Mouse (Mus musculus) layer of hippocampus, postnatal 36 days (tissue): ENCODE measurements at regions not wholly inside any gene's neighbourhood (a gene's known extent, or its start where the extent isn't known, plus 50 kb on each side); places are given as distances from the start of the nearest gene placed in this dataset.
"Not testable (repeated sequence)": the region's sequence is repeated elsewhere in the genome, so short reads cannot be mapped to it uniquely, and the experiment has no call there.

ENCODE experiments used
- DNase-seq, 2 experiments: peaks; one replicate each; pipeline ENCODE4 v3.0.0; 2022

DNA sequence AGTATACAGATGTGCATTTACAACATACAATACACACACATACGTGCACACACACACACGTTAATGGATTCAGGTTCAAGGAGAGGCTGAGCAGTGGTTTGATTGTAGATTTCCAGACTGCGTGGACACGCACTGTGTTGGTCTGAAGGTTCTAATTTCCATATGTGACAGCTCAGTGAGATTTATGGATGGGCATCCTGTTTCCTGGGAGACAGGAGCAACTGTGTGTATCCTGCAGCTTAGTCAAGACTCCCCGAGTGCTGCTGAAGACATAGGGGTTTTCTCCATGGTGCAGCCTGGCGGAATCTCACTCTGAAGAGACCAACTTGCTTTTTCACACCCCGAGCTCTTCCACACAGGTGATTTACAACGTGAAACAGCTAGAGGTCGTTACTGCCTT lies 119.3 kb upstream of the Foxk1 start:
- no peak for DNase-seq

GRCm38 (mm10) chr5:142287981-142288380 lies 113.3 kb upstream of the Foxk1 start:
- DNase-seq = no peak

- DNase-seq = peak; percentile 25 to 43
Measured at GRCm38 (mm10) chr5:142291451-142291850, 109.8 kb upstream of the Foxk1 start.

- DNase-seq = not testable (repeated sequence)
Measured at GRCm38 (mm10) chr5:142296401-142296800, 104.9 kb upstream of the Foxk1 start.

- no peak for DNase-seq
Measured at GRCm38 (mm10) chr5:142299621-142300020, 101.7 kb upstream of the Foxk1 start.

- no peak for DNase-seq
Measured at GRCm38 (mm10) chr5:142308511-142308910, 92.8 kb upstream of the Foxk1 start.

DNA sequence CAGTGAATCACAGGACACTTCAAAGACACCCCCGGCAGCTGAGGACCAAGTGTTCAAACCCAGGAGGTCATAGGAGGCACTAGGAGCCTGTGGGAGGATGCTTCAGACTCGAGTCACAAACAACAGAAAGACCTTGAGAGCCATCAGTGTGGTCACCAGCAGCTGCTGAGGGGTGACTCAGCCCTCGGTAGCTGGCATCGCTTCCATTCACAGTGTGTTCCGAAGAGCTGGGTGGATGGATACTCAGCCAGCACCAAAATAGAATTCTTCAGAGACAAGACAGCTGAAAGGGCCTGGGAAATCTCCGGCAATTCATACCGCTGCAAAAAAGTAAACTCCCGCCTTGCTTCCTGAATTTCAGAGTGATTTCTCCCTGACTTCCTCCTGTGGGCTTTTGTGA lies 87.4 kb upstream of the Foxk1 start:
- DNase-seq = peak; percentile 27 to 31

GRCm38 (mm10) chr5:142314466-142314865 lies 86.8 kb upstream of the Foxk1 start:
- no peak for DNase-seq

- peak; percentile 53 to 58 for DNase-seq
Measured at GRCm38 (mm10) chr5:142319268-142319667, 82.0 kb upstream of the Foxk1 start.

DNA sequence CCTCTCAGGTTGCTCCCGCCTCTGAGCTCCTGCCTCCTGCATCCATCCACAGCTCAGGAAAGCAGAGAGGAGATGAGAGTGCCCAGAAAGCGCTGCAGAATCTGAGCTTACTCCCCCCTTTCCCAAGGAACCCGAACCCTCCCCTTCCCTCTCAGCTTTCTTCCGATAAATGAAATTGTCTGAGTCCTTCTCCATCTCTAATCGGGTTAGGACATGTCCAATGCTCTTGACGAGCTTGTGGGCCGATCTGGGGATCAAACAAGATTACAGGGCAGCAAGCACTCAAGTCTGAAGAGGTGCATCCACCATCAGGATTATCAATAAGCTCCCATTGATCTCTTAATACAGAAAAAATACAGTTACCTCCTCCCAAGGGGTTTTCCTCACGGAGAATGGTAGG lies 80.0 kb upstream of the Foxk1 start:
- no peak for DNase-seq

GRCm38 (mm10) chr5:142324928-142325327 lies 76.4 kb upstream of the Foxk1 start:
- DNase-seq = no peak

DNA sequence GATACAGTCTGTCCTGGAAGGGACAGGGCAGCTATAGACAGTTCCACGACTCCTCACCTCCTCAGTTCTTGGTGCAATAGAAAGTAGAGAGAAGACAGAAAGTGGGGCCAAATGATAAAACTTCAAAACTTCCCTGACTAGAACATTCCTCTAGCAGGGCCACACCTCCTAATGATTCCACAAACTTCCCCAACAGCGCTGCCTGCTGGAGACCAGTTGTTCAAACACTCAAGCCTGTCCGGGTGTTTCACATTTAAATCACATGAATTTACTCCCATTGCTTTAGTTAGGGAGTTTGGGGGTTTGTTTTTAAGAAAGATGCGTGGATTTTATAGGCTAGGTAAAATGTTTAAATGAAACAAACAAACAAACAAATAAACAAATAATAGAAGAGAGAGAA lies 75.7 kb upstream of the Foxk1 start:
- no peak for DNase-seq

DNA sequence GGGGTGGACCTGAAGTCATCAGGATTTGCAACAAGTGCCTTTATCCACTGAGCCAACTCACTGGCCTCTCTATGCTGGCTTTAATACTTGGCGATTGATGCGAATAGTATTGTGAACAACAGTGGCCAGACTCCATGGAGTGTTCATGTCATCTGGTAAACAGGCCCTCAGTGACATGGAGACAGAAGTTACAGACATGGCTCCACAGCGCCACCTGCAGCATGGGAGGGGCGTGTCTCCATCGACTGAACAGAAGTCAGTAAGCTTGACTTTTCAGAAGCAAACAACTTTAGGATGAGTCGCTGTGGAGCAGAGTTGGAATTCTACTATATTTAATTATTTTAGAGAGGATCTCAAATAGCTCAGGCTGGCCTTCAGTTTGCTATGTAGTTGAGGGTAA lies 74.0 kb upstream of the Foxk1 start:
- no peak for DNase-seq

DNA sequence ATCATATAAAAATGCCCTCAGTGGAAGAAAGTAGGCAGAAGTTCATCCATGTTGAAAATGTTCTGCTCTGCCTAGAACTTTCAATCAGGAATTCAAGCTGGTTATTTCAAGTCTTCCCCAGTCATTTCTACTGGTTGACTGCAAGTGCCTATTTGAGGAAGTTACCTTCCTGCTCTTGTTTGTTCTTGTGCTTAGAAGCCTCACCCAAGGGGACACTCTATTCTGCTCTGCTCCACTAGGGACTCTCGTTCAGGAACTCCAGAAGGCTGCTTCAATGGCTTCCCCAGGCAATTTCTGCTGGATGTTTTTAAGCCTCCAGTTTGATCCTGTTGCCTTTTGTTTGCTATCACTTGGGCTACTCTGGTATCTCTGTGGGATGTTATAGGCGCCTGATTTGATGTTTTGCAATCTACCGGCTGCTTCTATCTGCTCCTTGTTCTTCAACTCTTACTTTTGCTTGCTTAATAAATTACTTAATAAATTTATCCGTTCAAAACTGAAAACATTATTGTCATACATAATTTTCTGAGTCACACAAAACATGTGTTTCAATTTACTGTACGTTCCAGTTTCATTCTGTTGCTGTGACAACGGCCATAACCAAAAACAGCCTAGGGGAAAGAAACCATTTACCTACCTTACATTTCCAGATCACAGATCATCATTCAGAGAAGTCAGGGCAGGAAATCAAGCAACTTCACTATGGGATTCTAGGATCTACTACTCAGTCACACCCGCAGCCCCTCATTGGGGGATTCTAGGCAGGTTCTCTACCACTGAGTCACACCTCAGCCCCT lies 71.4 kb upstream of the Foxk1 start:
- DNase-seq = no peak

DNA sequence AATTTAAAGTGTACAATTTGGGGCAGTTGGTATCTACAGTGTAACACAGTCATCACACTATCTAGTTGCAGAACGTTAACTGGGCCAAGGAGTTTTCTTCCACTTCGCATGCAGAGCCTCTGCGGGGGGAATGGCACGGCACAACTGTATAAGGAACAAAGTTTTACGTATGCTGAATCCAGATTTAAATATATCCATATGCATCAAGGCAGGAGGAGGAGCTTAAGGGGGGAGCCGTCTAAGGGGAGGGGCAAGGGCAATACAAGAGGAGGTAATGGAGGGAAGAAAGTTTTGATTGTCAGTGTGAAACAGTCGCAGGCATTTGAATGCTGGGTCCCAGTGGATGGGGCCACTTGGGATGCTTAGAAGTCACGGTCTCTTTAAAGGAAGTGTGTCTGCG lies 68.6 kb upstream of the Foxk1 start:
- no peak for DNase-seq

- no peak for DNase-seq
Measured at GRCm38 (mm10) chr5:142337436-142337835, 63.9 kb upstream of the Foxk1 start.

- DNase-seq = no peak
Measured at GRCm38 (mm10) chr5:142338051-142338450, 63.2 kb upstream of the Foxk1 start.

DNA sequence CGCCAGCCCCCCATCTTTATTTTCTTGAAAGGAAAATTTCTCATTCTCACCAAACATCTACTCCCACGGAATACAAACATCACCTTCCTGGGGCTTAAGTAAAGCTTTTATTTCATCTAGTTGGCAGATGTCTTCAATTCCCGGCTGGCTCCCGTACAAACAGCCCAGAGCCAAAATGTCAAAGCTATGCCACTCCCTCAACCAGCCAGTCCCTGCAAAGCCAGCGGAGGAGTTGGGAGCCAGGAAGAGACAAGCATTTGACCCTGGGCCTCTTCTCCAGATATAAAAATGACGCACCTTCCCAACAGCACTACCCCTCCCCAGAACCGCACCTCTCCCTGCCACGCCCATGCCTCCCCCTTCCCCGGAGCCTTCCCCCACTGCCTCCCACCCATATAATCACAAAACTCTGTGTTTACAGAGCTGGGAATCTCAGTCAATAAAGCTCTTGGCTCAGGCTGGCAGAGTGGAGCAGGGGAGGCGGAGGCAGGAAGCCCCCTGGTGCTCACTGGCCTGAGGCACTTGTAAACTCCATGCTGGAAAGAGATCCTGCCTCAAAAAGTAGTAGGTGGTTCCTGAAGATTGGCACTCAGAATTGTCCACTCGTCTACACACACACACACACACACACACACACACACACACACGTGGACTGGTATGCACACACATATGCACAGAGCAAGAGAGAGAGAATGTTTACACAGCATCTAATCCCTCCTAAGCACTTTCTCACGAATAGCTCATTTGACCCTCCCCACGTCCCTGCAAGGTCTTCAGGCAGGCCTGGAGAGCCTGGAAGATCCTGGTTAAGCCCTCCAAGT lies 60.9 kb upstream of the Foxk1 start:
- peak in 1 of 2 experiments; percentile 22 for DNase-seq

GRCm38 (mm10) chr5:142341026-142341432 lies 60.3 kb upstream of the Foxk1 start:
- DNase-seq = peak; percentile 59 to 60

DNA sequence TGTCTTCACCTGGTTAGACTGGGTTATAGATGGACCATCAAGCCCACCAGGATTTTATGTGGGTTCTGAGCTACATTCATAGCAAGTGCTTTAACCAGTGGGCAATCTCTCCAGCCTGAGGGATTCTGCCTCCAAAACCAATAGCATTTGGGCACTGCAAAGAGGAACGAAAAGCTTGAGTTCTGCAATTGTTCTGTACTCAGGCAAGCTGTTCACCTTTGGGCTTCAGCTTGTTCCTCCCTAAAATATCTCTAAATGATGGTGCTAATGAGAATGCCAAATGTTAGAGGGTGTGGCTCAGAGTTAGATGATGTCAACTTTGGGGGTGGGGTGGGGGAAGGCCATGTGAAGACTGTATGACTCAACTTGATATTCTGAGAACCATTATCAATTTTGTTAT lies 54.8 kb upstream of the Foxk1 start:
- no peak for DNase-seq

DNA sequence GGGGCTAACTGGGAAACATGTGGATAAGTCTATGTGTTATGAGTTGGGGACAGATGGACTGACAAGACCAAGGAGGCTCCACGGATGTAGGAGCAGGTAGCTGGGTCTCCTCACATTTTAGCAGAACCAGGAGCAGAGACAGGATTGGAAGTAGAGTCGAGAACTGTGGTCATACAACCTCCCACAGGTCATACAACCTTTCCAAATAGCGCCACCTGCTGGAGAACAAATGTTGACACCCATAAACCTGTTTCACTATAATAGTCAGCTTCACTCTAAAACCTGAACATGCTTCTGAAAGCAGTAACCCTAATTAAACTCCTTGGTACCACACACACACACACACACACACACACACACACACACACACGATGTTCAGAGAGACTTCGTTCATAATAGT lies 50.7 kb upstream of the Foxk1 start:
- no peak for DNase-seq
